Comparison of ENCODE assay signal across 9 mouse cellular contexts in the genomic region with DNA sequence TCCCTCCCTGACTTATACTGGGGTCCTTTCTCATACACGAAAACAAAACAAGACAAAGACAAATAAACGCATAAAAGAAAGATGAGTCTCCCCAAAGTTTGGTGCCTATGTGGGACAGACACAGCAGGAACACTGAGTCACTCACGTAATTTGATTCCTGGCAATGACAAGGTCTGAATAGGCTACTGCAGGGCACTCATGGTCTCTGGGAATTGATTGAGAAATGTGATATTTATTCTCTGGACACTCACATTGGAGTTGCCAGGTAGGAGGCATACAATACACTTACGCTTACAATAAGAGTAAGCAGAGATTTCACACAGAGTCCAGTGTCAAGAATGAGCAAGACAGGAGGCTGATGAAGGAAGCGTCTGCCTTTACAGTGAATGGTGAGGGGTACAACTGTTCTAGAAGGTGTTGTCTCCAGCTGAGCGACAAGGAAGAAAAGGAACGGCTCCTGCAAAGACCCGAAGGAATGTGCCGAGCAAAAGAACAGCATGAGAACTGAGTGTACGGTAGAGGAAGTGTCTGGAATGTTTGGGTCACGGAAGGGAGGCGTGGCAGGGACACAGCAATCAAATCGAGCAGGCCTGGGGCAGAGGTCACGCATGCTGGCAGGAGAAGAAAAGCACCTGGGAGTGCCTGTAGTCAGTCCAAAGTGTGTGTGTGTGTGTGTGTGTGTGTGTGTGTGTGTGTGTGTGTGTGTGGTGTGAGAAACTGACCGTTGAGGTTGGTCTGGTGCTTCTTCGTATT. TPM values are rescaled to one million over a fixed set of nuclear protein-coding genes. Genes with fewer than 3 reads are reported as not detected.
DNase-seq lines count a peak whose midpoint lies in the region; ATAC-seq lines count a peak whose summit lies in the region.
"Had no signal": no experiment of that assay in that cellular context is flagged by ENCODE, and none has a peak within 500 bp of the region (broad histone marks: within the 10 kb centered on the region; RNA-seq: fewer than 3 reads in every experiment).

No protein-coding gene starts in this region.

- WGBS in embryonic facial prominence, embryonic 10.5 days, result 42% methylated on average over 16 of the region's 16 CpGs
- WGBS in forebrain, embryonic 15.5 days, result 50% methylated on average over 16 of the region's 16 CpGs

- H3K36me3 ChIP-seq in embryonic facial prominence, embryonic 10.5 days (replicated peaks), result no peaks in the 10 kb centered on the region
- H3K36me3 ChIP-seq in forebrain, embryonic 15.5 days, result no peaks in the 10 kb centered on the region
- H3K36me3 ChIP-seq: midbrain, embryonic 12.5 days had no signal

- no peaks in the 10 kb centered on the region for H3K9me3 ChIP-seq in embryonic facial prominence, embryonic 10.5 days
- no peaks in the 10 kb centered on the region for H3K9me3 ChIP-seq in forebrain, embryonic 15.5 days
- H3K9me3 ChIP-seq: midbrain, embryonic 12.5 days had no signal

- peak overlapping the region; percentile 45 for H3K27ac ChIP-seq in embryonic facial prominence, embryonic 10.5 days (replicated peaks)
- no peak overlapping the region for H3K27ac ChIP-seq in forebrain, embryonic 15.5 days (replicated peaks)
- H3K27ac ChIP-seq: midbrain, embryonic 12.5 days had no signal

- no peak overlapping the region for H3K4me2 ChIP-seq in forebrain, embryonic 15.5 days (replicated peaks)
- H3K4me2 ChIP-seq: midbrain, embryonic 12.5 days had no signal

- no peak for ATAC-seq in forebrain, embryonic 15.5 days (replicated peaks)

- no peak overlapping the region for H3K9ac ChIP-seq in forebrain, embryonic 15.5 days (replicated peaks)
- H3K9ac ChIP-seq: midbrain, embryonic 12.5 days had no signal

- no peaks in the 10 kb centered on the region for H3K27me3 ChIP-seq in embryonic facial prominence, embryonic 10.5 days (replicated peaks; ENCODE audit: low read depth, poor library complexity, severe bottlenecking)
- no peaks in the 10 kb centered on the region for H3K27me3 ChIP-seq in forebrain, embryonic 15.5 days
- H3K27me3 ChIP-seq: midbrain, embryonic 12.5 days had no signal

- H3K4me1 ChIP-seq in embryonic facial prominence, embryonic 10.5 days, result peaks cover 20% of the 10 kb centered on the region
- H3K4me1 ChIP-seq in forebrain, embryonic 15.5 days, result no peaks in the 10 kb centered on the region
- H3K4me1 ChIP-seq: midbrain, embryonic 12.5 days had no signal

- DNase-seq in adrenal gland, adult (ENCODE audit: inconsistent age in 2 of 2, low spot score in 1 of 2), result peak; percentile 32 to 52
- DNase-seq in adrenal gland, postnatal 4 days (ENCODE audit: low spot score in 2 of 2), result no peak
- DNase-seq in embryonic facial prominence, embryonic 10.5 days (ENCODE audit: low spot score), result peak; percentile 77
- DNase-seq in kidney, postnatal 10 days, result peak; percentile 89
- DNase-seq in ovary, postnatal 14 days (ENCODE audit: low spot score), result peak; percentile 21
- no peak for DNase-seq in frontal cortex, adult 2 months (ENCODE audit: extremely low spot score in 1 of 2, low spot score in 1 of 2)
- no peak for DNase-seq in right cerebral cortex, adult 18-20 months

- no peak overlapping the region for H3K4me3 ChIP-seq in embryonic facial prominence, embryonic 10.5 days
- H3K4me3 ChIP-seq in forebrain, embryonic 15.5 days, result no peak overlapping the region
- H3K4me3 ChIP-seq: midbrain, embryonic 12.5 days had no signal

RNA-seq across cellular contexts. Expression of a gene that starts 12.5 kb away (rescaled TPM):
- total RNA-seq in adrenal gland, postnatal 4 days (2021), result 10 to 100 TPM; 22.0 to 31.1 TPM
- 7.6 and 8.7 TPM in 2 replicates for polyA plus RNA-seq in embryonic facial prominence, embryonic 10.5 days (2016; fragmentation: Nextera tagmentation; extraction: Ambion mirVana)
- polyA plus RNA-seq in frontal cortex, adult 2 months (2012; rRNA removed), result 15.2 and 15.8 TPM in 2 replicates
- 10.2 and 10.9 TPM in 2 replicates for polyA plus RNA-seq in forebrain, embryonic 15.5 days (2015; fragmentation: Nextera tagmentation; extraction: Ambion mirVana)

RNA-seq across cellular contexts. Expression of a gene that starts 44.9 kb away (rescaled TPM):
- total RNA-seq in adrenal gland, postnatal 4 days (2021), result 10 to 100 TPM in 1 of 2 experiments, 1 to 10 TPM in 1; 7.9 to 10.6 TPM
- polyA plus RNA-seq in embryonic facial prominence, embryonic 10.5 days (2016; fragmentation: Nextera tagmentation; extraction: Ambion mirVana), result not detected in 2 replicates
- 3.0 and 3.2 TPM in 2 replicates for polyA plus RNA-seq in frontal cortex, adult 2 months (2012; rRNA removed)
- polyA plus RNA-seq in forebrain, embryonic 15.5 days (2015; fragmentation: Nextera tagmentation; extraction: Ambion mirVana), result 0.28 TPM in 1 of 2 replicates, not detected in the other

Comparison
In these comparisons a context has a peak if more than half of its experiments do, and no peak if none do; other contexts are left out.
1. DNase-seq: peak in adrenal gland, adult (2 of 2), embryonic facial prominence, embryonic 10.5 days (single experiment), kidney, postnatal 10 days (single experiment) and ovary, postnatal 14 days (single experiment); none in adrenal gland, postnatal 4 days (0 of 2), frontal cortex, adult 2 months (0 of 2) and right cerebral cortex, adult 18-20 months (single experiment).